Mouse (Mus musculus): ENCODE results near the gene Tmem168. TPM values are rescaled to one million over a fixed set of nuclear protein-coding genes. Genes with fewer than 3 reads are reported as not detected.

Gene Tmem168
- total and polyA plus RNA-seq, 3 experiments: 12.0 to 23.0 TPM; not detected in 1

DNA sequence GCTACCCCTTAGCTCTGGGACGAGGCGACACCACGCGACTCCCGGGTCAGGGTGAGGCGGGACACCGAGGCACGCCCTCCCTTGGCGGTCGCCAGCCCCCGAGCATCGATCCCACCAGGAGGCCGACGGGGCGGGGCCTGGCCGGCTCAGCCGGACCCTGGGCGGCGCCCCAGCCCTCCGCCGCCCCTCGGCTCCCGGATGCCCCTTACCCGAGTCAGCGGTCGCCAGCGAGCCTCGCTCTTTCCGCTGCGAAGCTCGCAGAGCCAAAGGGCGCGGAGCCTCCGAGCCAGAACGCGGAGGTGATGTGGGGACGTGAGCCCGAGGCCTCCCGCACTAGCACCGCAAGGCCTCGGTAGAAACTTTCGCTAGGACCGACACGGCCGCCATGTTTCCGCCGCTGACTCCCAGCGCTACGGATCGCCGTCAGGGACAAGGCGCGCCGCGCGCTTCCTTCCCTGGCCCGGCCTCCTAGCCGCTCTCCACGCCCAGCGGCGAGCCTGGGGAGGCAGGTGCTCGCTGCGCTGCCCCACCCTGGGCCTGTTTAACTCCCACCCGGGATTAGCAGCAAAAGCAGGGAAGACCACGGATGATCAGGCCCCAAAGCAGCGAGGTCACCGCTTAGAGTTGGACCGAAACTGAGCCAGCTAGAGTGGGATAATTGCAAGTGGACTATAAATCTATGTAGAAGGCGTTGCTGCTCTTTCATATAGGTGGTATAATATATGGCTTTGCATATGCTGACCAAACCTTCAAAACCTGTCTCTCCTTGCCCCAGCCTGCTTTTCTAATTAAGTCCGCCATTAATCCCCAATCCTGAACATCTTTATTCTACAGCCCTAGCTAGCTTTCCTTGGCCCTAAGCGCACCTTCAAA is at the start of gene Tmem168 (continued):
- 0 out of 2 replicates have a peak, but pooled peaks have one; percentile 65 for TF ChIP-seq MAZ (IDR thresholded peaks at IDR 0.05; ENCODE audit: low read depth, low read length)
- no peak for TF ChIP-seq UBTF (IDR thresholded peaks at IDR 0.05; ENCODE audit: borderline replicate concordance, insufficient read depth, low read depth, low read length)
- peak; percentile 87 for TF ChIP-seq HCFC1 (IDR thresholded peaks at IDR 0.05; ENCODE audit: low read depth, low read length)
- no peak for TF ChIP-seq GATA1 (IDR thresholded peaks at IDR 0.05; ENCODE audit: low read depth, low read length)
- TF ChIP-seq KAT2A (conservative IDR thresholded peaks at IDR 0.05; ENCODE audit: low read depth, low read length): peak; percentile 50; the same call in 1 of the 2 replicates

GRCm38 (mm10) chr6:13654081-13654480 is 46.2 kb upstream of the Tmem168 start:
- peaks cover 2 to 10% of the 10 kb centered on the region in 2 experiments for H3K36me3 ChIP-seq (ENCODE audit: control insufficient read depth in 1 of 2, insufficient read depth in 2 of 2, low read length in 2 of 2)
- no peak for TF ChIP-seq BHLHE40 (IDR thresholded peaks at IDR 0.05; ENCODE audit: borderline replicate concordance, low read depth, low read length)
- TF ChIP-seq POLR2AphosphoS2 (IDR thresholded peaks at IDR 0.05; ENCODE audit: low read length): no peak
- TF ChIP-seq POLR2AphosphoS5 (IDR thresholded peaks at IDR 0.05; ENCODE audit: borderline replicate concordance, low read depth, low read length): no peak
- no peak for TF ChIP-seq E2F4 (IDR thresholded peaks at IDR 0.05; ENCODE audit: borderline replicate concordance, low read depth, low read length)
- no peak for TF ChIP-seq JUND (IDR thresholded peaks at IDR 0.05; ENCODE audit: low read depth, low read length)
- TF ChIP-seq GABPA (IDR thresholded peaks at IDR 0.05; ENCODE audit: low read depth, low read length): no peak
- TF ChIP-seq CTCF (IDR thresholded peaks at IDR 0.05 in 2 of 3, conservative IDR thresholded peaks at IDR 0.05 in 1 of 3; ENCODE audit: control insufficient read depth in 1 of 3, insufficient read depth in 1 of 3, low read depth in 2 of 3, low read length in 3 of 3, poor library complexity in 1 of 3, severe bottlenecking in 1 of 3): no peak
- no peak for TF ChIP-seq TAL1 (IDR thresholded peaks at IDR 0.05; ENCODE audit: low read length)
- no peak for TF ChIP-seq MXI1 (IDR thresholded peaks at IDR 0.05; ENCODE audit: low read depth, low read length)
- TF ChIP-seq NRF1 (IDR thresholded peaks at IDR 0.05; ENCODE audit: insufficient read depth, low read depth, low read length, poor library complexity, severe bottlenecking): no peak
- TF ChIP-seq UBTF (IDR thresholded peaks at IDR 0.05; ENCODE audit: borderline replicate concordance, insufficient read depth, low read depth, low read length): no peak
- TF ChIP-seq TCF12 (IDR thresholded peaks at IDR 0.05; ENCODE audit: low read depth, low read length): no peak
- no peak for TF ChIP-seq ZKSCAN1 (IDR thresholded peaks at IDR 0.05; ENCODE audit: low read depth, low read length)
- TF ChIP-seq MEF2A (IDR thresholded peaks at IDR 0.05; ENCODE audit: extremely low read depth, insufficient replicate concordance, low read depth, low read length, poor library complexity, severe bottlenecking): no peak
- TF ChIP-seq MAFK (IDR thresholded peaks at IDR 0.05; ENCODE audit: borderline replicate concordance, low read depth, low read length): no peak
- TF ChIP-seq USF2 (IDR thresholded peaks at IDR 0.05; ENCODE audit: borderline replicate concordance in 1 of 2, insufficient read depth in 1 of 2, low read depth in 1 of 2, low read length in 2 of 2): no peak
- no peak for TF ChIP-seq ELF1 (IDR thresholded peaks at IDR 0.05; ENCODE audit: low read depth, low read length)
- TF ChIP-seq RCOR1 (IDR thresholded peaks at IDR 0.05; ENCODE audit: low read depth, low read length): no peak
- TF ChIP-seq SMC3 (IDR thresholded peaks at IDR 0.05; ENCODE audit: low read depth, low read length): no peak
- no peak for TF ChIP-seq ZC3H11A (IDR thresholded peaks at IDR 0.05; ENCODE audit: low read depth, low read length)

More at GRCm38 (mm10) chr6:13654081-13654480, 46.2 kb upstream of the Tmem168 start:
- no peaks in the 10 kb centered on the region for H3K27me3 ChIP-seq (ENCODE audit: control insufficient read depth in 1 of 2, insufficient read depth in 2 of 2, low read length in 2 of 2)
- H3K9ac ChIP-seq (ENCODE audit: control insufficient read depth, low read depth, low read length, poor library complexity, severe bottlenecking): no peak overlapping the region
- no peak overlapping the region for H3K27ac ChIP-seq (ENCODE audit: control insufficient read depth, low read depth, low read length)
- no peaks in the 10 kb centered on the region for H3K9me3 ChIP-seq (replicated peaks; ENCODE audit: insufficient read depth, low read length)
- DNase-seq (ENCODE audit: low read depth, low spot score): no peak
- H3K4me3 ChIP-seq (ENCODE audit: control insufficient read depth in 1 of 2, insufficient read depth in 1 of 2, low read depth in 2 of 2, low read length in 2 of 2): no peak overlapping the region
- no peaks in the 10 kb centered on the region for H3K79me2 ChIP-seq (ENCODE audit: control insufficient read depth, insufficient read depth, low read length, poor library complexity)
- peaks cover 7 to 8% of the 10 kb centered on the region in 2 experiments; a peak in 3 of 4 replicates for H3K4me1 ChIP-seq (ENCODE audit: control insufficient read depth in 1 of 2, insufficient read depth in 2 of 2, low read length in 2 of 2)
